Mouse (Mus musculus) embryonic facial prominence, embryonic 13.5 days (tissue): ENCODE data around the gene Stt3b. TPM values are rescaled to one million over a fixed set of nuclear protein-coding genes. Genes with fewer than 3 reads are reported as not detected.

ENCODE experiments used
- ATAC-seq: fragments of 200-750 bp; cut with Nextera tagmentation; 2 replicates; pipeline ENCODE4 v1.8.0; 2017; ENCODE audit warnings: low read depth; ENCODE audit not compliant: insufficient number of reproducible peaks, insufficient read depth, low FRiP score, low TSS enrichment
- H3K27ac ChIP-seq: fragments of 300-500 bp; sonication (generic); 2 replicates; pipeline ENCODE4 v1.5.1; 2015; ENCODE audit warnings: moderate library complexity, mild to moderate bottlenecking, inconsistent platforms
- H3K27me3 ChIP-seq: fragments of 300-500 bp; sonication (generic); 2 replicates; pipeline ENCODE4 v1.6.1; 2015; ENCODE audit warnings: mild to moderate bottlenecking, inconsistent platforms
- H3K36me3 ChIP-seq: fragments of 300-500 bp; sonication (generic); 2 replicates; pipeline ENCODE4 v1.6.1; 2015; ENCODE audit warnings: mild to moderate bottlenecking, inconsistent platforms
- H3K4me1 ChIP-seq: fragments of 300-500 bp; sonication (generic); 2 replicates; pipeline ENCODE4 v1.6.1; 2015; ENCODE audit warnings: inconsistent platforms
- H3K4me2 ChIP-seq: fragments of 300-500 bp; sonication (generic); 2 replicates; pipeline ENCODE4 v1.6.1; 2015; ENCODE audit warnings: moderate library complexity, mild to moderate bottlenecking, inconsistent platforms
- H3K4me3 ChIP-seq: fragments of 300-500 bp; sonication (generic); 2 replicates; pipeline ENCODE4 v1.5.1; 2015; ENCODE audit warnings: mild to moderate bottlenecking, inconsistent platforms
- H3K9ac ChIP-seq: fragments of 300-500 bp; sonication (generic); 2 replicates; pipeline ENCODE4 v1.6.1; 2015; ENCODE audit warnings: mild to moderate bottlenecking, inconsistent platforms
- H3K9me3 ChIP-seq: fragments of 300-500 bp; sonication (generic); 2 replicates; pipeline ENCODE4 v1.6.1; 2016; ENCODE audit warnings: inconsistent platforms
- WGBS: fragments of 180-500 bp; shearing (Covaris S2); methylation state at CpG from one replicate; pipeline ENCODE4 v1.1.7; 2015; ENCODE audit warnings: mixed read lengths; 5-methylcytosine and 5-hydroxymethylcytosine counted together
- polyA plus RNA-seq: library from polyadenylated mRNA; unstranded; fragments of >200 nt; fragmentation: Nextera tagmentation; extraction: Ambion mirVana; gene quantifications from 2 replicates; pipeline ENCODE4 v1.2.1, GENCODE M21; 2015

Gene Stt3b
- polyA plus RNA-seq = 83.2 and 87.8 TPM in 2 replicates

- Histone ChIP-seq H3K27me3 (no peaks in the 10 kb centered on the region), H3K36me3 (no peaks in the 10 kb centered on the region), H3K27ac (peak within 1 kb of the TSS; percentile 95), H3K4me1 (peaks cover 25% of the 10 kb centered on the region), H3K4me3 (peak within 1 kb of the TSS; percentile 70), H3K9me3 (no peaks in the 10 kb centered on the region), H3K9ac (peak within 1 kb of the TSS; percentile 93), H3K4me2 (peak within 1 kb of the TSS; percentile 70)
- under 1% methylated on average over 82 of the region's 91 CpGs for WGBS
- ATAC-seq = peak; percentile 94
These were observed at the start of gene Stt3b for GRCm38 (mm10) chr9:115310346-115311222. Gene Stt3b (minus strand): TSS chr9:115310421.

DNA sequence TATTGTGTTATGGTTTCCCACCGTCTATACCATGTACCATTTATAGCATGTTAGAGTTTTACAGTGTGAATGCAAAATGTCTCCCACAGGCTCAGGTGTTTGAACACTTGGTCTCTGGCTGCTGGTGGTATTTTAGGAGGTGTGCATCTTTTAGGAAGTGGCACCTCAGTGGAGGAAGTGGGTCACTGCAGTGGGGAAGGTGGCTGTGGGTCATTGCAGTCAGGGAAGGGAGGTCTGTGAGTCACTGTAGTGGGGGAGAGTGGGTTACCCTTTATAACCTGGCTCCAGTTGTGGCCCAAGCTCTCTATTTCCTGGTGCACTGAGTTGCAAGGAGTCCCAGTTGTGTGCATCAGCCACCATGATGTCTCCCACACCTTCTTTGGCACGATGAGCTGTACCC, 48.2 kb upstream of the Stt3b start:
- H3K4me1 ChIP-seq = peaks cover 12% of the 10 kb centered on the region
- no peaks in the 10 kb centered on the region for H3K27me3 ChIP-seq
- H3K36me3 ChIP-seq = no peaks in the 10 kb centered on the region
- whole genome bisulfite sequencing = 89% methylated on average over 2 of the region's 2 CpGs
- H3K9ac ChIP-seq = no peak overlapping the region
- no peak for ATAC-seq
- H3K9me3 ChIP-seq = no peaks in the 10 kb centered on the region
- no peak overlapping the region for H3K4me2 ChIP-seq
- H3K27ac ChIP-seq = no peak overlapping the region
- no peak overlapping the region for H3K4me3 ChIP-seq

- Histone ChIP-seq H3K27me3 (no peaks in the 10 kb centered on the region), H3K4me1 (peaks cover 12% of the 10 kb centered on the region), H3K9ac (no peak overlapping the region), H3K27ac (no peak overlapping the region), H3K36me3 (no peaks in the 10 kb centered on the region), H3K4me2 (no peak overlapping the region), H3K4me3 (no peak overlapping the region), H3K9me3 (no peaks in the 10 kb centered on the region)
- WGBS = 89% methylated on average over 1 of the region's 1 CpGs
- no peak for ATAC-seq
These were observed 47.8 kb upstream of the Stt3b start for GRCm38 (mm10) chr9:115357996-115358395.

DNA sequence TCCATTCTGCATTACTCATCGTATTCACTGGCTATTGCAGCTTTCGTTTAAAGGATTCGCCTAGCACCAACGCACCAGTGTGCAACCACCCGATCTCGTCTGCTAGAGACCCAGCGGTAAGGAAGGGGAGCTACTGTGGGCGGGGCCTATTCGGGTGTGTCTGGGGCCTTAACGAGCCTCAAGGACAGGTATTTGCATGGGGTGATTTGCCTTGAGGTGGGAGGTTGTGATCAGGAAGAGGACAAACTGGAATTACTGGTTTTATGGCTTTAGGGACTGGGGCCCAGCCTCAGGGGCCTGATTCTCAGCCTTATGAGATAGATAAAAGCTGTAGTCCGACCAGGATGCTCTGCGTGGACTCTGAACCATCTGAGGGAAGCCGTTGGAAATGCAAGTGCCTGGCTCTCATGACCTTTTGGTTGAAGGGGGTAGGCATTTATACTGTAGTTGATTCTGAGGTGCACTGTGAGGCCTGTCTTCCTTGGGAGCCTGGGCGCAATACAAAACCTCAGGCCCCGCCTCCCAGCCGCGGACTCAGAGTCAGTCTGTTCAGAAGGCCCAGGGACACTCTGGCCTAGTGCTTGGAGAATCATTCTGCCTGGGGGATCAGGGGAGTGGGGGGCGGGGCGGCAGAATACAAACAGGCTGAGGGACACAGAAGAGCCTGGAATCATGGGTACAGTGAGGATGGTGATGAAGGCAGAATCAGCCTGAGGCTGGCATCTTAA, 46.7 kb upstream of the Stt3b start:
- Histone ChIP-seq H3K27ac (peak overlapping the region; percentile 44; the same call in 1 of the 2 replicates), H3K9ac (no peak overlapping the region), H3K4me3 (no peak overlapping the region), H3K36me3 (no peaks in the 10 kb centered on the region), H3K4me1 (peaks cover 12% of the 10 kb centered on the region), H3K4me2 (0 out of 2 replicates have a peak overlapping the region, but pooled peaks have one; percentile 5), H3K9me3 (no peaks in the 10 kb centered on the region), H3K27me3 (no peaks in the 10 kb centered on the region)
- 32% methylated on average over 19 of the region's 19 CpGs for WGBS
- peak; percentile 62; the same call in 1 of the 2 replicates for ATAC-seq

DNA sequence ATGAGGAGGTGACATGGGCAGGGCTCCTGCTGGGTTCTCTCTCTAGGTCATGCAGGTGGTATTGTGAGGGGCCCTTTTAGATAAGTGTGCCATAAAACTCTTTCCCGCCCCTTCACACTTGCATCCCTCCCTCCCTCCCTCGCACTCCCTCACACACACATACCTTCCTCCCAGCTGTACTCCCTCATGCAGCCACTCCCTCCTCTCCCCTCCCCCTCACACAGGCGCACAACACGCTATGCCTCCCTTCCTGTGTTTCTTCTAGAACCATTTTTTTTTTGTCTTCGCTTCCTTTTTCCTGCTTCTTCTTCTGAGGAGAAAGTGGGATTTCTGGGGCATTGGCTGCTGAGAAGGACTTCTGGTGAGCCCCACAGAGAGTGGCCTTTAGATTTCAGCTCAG, 45.8 kb upstream of the Stt3b start:
- peak overlapping the region; percentile 28; the same call in 1 of the 2 replicates for H3K27ac ChIP-seq
- H3K27me3 ChIP-seq = no peaks in the 10 kb centered on the region
- no peaks in the 10 kb centered on the region for H3K9me3 ChIP-seq
- no peaks in the 10 kb centered on the region for H3K36me3 ChIP-seq
- ATAC-seq = no peak; the same call in 1 of the 2 replicates
- H3K9ac ChIP-seq = no peak overlapping the region
- no peak overlapping the region for H3K4me3 ChIP-seq
- no peak overlapping the region for H3K4me2 ChIP-seq
- 42% methylated on average over 5 of the region's 5 CpGs for WGBS
- H3K4me1 ChIP-seq = peaks cover 12% of the 10 kb centered on the region

- Histone ChIP-seq H3K27me3 (no peaks in the 10 kb centered on the region), H3K9ac (no peak overlapping the region), H3K4me3 (no peak overlapping the region), H3K9me3 (no peaks in the 10 kb centered on the region), H3K36me3 (no peaks in the 10 kb centered on the region), H3K27ac (no peak overlapping the region), H3K4me2 (no peak overlapping the region), H3K4me1 (0 out of 2 replicates have a peak, but pooled peaks cover 4% of the 10 kb centered on the region)
- 72% methylated on average over 4 of the region's 4 CpGs for WGBS
- ATAC-seq = no peak
These were observed 39.7 kb upstream of the Stt3b start for GRCm38 (mm10) chr9:115349741-115350512.

DNA sequence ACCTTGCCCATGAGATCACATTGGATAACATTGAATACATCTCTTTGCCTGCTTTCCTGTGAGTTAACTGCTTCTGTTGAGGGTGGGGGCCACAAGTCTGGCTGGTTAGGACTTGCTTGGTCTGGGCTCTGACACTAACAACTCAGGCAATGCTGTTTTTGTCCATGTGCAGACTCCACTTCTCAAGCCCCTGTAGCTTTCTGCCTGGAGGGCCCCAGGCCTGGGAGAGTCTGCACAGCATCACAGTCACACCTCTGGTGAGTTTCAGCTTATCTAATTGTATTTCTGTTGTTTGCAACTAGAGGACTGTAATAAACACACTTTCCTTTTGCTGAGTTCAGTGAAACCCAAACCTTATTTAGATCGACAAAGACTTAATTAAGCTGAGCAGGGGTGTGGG, 38.9 kb upstream of the Stt3b start:
- no peak overlapping the region for H3K9ac ChIP-seq
- no peaks in the 10 kb centered on the region for H3K9me3 ChIP-seq
- H3K4me2 ChIP-seq = no peak overlapping the region
- ATAC-seq = no peak
- H3K4me1 ChIP-seq = 0 out of 2 replicates have a peak, but pooled peaks cover 4% of the 10 kb centered on the region
- WGBS = 50% methylated on average over 1 of the region's 1 CpGs
- H3K4me3 ChIP-seq = no peak overlapping the region
- no peak overlapping the region for H3K27ac ChIP-seq
- no peaks in the 10 kb centered on the region for H3K27me3 ChIP-seq
- no peaks in the 10 kb centered on the region for H3K36me3 ChIP-seq

- WGBS = 87% methylated on average over 3 of the region's 3 CpGs
- ATAC-seq = no peak
These were observed 34.7 kb upstream of the Stt3b start for GRCm38 (mm10) chr9:115344930-115345329.

DNA sequence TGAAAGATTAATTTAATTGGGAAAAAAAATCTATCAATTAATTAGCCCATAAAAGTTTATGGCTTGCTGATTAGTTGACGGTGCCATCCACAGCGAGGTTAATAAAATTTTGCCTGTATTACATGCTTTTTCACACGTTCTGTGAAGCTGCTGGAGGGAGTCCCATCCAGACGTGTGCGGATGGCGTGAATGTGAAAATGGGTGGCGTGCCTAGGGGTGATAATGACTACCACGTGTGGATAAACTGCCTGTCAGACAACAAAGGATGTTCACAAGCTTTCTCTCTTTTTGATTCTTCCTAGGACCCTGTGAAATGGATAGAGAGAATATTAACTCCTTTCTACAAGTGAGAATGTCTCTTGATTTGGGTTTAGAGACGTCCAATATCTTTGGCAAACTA, 31.4 kb upstream of the Stt3b start:
- WGBS = 59% methylated on average over 9 of the region's 9 CpGs
- ATAC-seq = no peak

More at GRCm38 (mm10) chr9:115344930-115345329, 34.7 kb upstream of the Stt3b start:
- no peak overlapping the region for H3K27ac ChIP-seq
- no peaks in the 10 kb centered on the region for H3K9me3 ChIP-seq
- no peaks in the 10 kb centered on the region for H3K36me3 ChIP-seq
- H3K4me3 ChIP-seq = no peak overlapping the region
- H3K9ac ChIP-seq = no peak overlapping the region
- no peak overlapping the region for H3K4me2 ChIP-seq
- H3K27me3 ChIP-seq = no peaks in the 10 kb centered on the region
- H3K4me1 ChIP-seq = 0 out of 2 replicates have a peak, but pooled peaks cover 9% of the 10 kb centered on the region

DNA sequence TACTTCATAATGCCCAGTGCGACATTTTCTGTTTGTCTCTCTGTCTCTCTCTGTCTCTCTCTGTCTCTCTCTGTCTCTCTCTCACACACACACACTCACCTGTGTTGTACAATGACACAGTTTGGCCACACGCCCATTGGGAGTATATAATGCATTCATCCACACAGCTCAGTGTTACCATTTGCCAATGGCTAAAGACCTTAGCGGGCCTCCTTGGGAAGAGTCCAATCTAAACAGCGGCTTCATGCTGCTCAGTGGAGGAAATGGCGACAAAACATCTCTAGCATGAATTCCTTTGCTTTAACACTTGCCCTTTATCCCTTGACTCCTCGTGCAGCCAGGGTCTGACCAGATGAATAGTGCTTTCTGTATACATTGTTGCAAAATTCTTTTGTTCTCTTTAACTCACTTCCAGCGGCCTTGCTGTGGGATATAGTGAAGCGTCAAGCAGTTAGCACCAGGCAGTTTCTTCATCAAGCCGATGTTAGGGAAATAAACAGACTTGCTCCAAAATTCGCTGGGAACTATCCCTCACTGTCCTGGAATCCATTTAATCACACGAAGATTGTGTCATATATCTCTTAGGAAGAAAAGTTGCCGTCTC, 30.1 kb upstream of the Stt3b start:
- Histone ChIP-seq H3K36me3 (no peaks in the 10 kb centered on the region), H3K9ac (no peak overlapping the region), H3K27ac (no peak overlapping the region), H3K4me2 (no peak overlapping the region), H3K4me1 (0 out of 2 replicates have a peak, but pooled peaks cover 4% of the 10 kb centered on the region), H3K9me3 (no peaks in the 10 kb centered on the region), H3K27me3 (no peaks in the 10 kb centered on the region), H3K4me3 (no peak overlapping the region)
- 62% methylated on average over 12 of the region's 12 CpGs for WGBS
- ATAC-seq = no peak

More for the DNA sequence above, 31.4 kb upstream of the Stt3b start:
- H3K4me3 ChIP-seq = no peak overlapping the region
- H3K9ac ChIP-seq = no peak overlapping the region
- no peak overlapping the region for H3K27ac ChIP-seq
- H3K9me3 ChIP-seq = no peaks in the 10 kb centered on the region
- H3K27me3 ChIP-seq = no peaks in the 10 kb centered on the region
- no peaks in the 10 kb centered on the region for H3K36me3 ChIP-seq
- 0 out of 2 replicates have a peak, but pooled peaks cover 4% of the 10 kb centered on the region for H3K4me1 ChIP-seq
- no peak overlapping the region for H3K4me2 ChIP-seq

GRCm38 (mm10) chr9:115338816-115339215, 28.6 kb upstream of the Stt3b start:
- 47% methylated on average over 6 of the region's 6 CpGs for WGBS

More at GRCm38 (mm10) chr9:115338816-115339215, 28.6 kb upstream of the Stt3b start:
- H3K9me3 ChIP-seq = no peaks in the 10 kb centered on the region
- no peak overlapping the region for H3K4me3 ChIP-seq
- H3K9ac ChIP-seq = no peak overlapping the region
- no peak for ATAC-seq
- no peak overlapping the region for H3K4me2 ChIP-seq
- no peak overlapping the region for H3K27ac ChIP-seq
- H3K36me3 ChIP-seq = no peaks in the 10 kb centered on the region
- 0 out of 2 replicates have a peak, but pooled peaks cover 4% of the 10 kb centered on the region for H3K4me1 ChIP-seq
- H3K27me3 ChIP-seq = no peaks in the 10 kb centered on the region
